Mouse (Mus musculus) ES-E14 (cell line): Measurements from ENCODE around the gene 2410131K14Rik.

Experiments used
- CHD2 ChIP-seq: IDR thresholded peaks from 2 replicates; pipeline ENCODE4 v1.6.1; 2014; ENCODE audit warnings: mild to moderate bottlenecking, low read depth, low read length, inconsistent platforms
- ZNF384 ChIP-seq: IDR thresholded peaks from 2 replicates; pipeline ENCODE4 v1.6.1; 2012; ENCODE audit warnings: low read depth, low read length, inconsistent platforms

DNA sequence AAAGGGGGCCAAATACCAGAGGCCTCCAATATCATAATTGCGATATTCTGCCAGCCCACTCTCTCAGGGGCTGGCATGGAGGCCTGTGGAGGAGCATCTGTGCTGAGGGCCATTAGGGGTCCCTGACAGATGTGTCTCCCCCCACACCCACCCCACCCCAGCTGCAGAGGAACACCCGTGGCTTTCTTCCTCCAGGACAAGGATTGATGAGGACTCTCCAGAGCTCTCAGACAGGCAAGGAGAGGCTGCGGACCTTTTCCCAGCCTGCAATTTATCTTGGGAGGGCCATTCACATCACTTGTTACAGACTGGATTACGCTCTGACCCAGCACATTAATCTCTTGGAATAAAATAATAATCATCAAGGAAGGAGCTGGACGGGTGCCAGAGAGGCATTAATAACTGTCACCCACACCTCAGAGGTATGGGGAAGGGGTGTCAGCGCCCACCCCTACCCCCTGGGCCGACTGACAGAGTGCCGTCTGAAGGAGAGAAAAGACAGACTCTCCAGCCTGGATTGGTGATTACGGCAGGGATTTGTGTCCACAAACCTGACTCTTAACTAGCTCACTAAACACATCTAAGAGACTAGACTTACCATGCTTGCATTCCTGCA lies 21.8 kb upstream of the 2410131K14Rik start:
- TF ChIP-seq ZNF384 (no peak), CHD2 (no peak)
